Mouse (Mus musculus) ES-E14 (cell line): ENCODE results near the gene Nptx1.

Experiments
- HCFC1 ChIP-seq: IDR thresholded peaks from 2 replicates; pipeline ENCODE4 v1.6.1; 2012; ENCODE audit warnings: low read length, inconsistent platforms, borderline replicate concordance; ENCODE audit not compliant: insufficient read depth
- MAFK ChIP-seq: IDR thresholded peaks from 2 replicates; pipeline ENCODE4 v1.6.1; 2014; ENCODE audit warnings: mild to moderate bottlenecking, low read depth, low read length, inconsistent platforms; ENCODE audit not compliant: insufficient read depth
- ZNF384 ChIP-seq: IDR thresholded peaks from 2 replicates; pipeline ENCODE4 v1.6.1; 2012; ENCODE audit warnings: low read depth, low read length, inconsistent platforms

DNA sequence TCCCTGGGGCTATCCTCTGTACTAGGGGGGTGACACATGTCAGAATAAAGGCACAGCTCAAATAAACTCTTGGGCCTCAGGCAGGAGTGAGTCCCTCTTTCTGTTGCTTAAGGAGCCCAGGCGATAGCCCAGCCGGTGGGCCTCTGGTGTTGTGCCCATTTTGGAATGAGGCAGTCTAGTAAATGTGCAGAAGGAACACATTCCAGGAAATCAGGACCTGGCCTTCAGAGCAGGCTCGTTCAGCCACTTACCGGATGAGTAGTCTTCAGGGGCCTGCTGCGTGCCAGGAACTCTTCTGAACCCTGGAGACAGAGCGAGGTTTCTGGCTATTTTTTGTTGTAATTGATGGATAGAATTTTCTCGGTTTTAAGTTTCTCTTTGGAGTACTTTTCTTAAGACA lies 7.2 kb upstream of the Nptx1 start:
- TF ChIP-seq HCFC1 (no peak), ZNF384 (no peak), MAFK (no peak)
